Mouse (Mus musculus): ENCODE measurements around the gene Npcd.
A peak's percentile ranks its signal among the peaks of the same experiment; 100 is the strongest.

Npcd gene

GRCm38 (mm10) chr15:79834130-79834880 lies at the start of gene Npcd, which contains the start of gene Cbx6:
Gene Npcd, minus strand, starts transcription at chr15:79834237.
Gene Cbx6, minus strand, starts transcription at chr15:79834688.
- DNase-seq (ENCODE audit: low spot score), result peak; percentile 97

- DNase-seq (ENCODE audit: low spot score), result peak; percentile 95
These were observed 49.4 kb upstream of the Npcd start for GRCm38 (mm10) chr15:79883352-79883822.

- no peak for DNase-seq (ENCODE audit: low spot score)
These were observed 48.7 kb upstream of the Npcd start for GRCm38 (mm10) chr15:79882623-79883267.

GRCm38 (mm10) chr15:79880477-79880876 lies 46.4 kb upstream of the Npcd start:
- DNase-seq (ENCODE audit: low spot score), result no peak

GRCm38 (mm10) chr15:79879319-79879718 lies 45.3 kb upstream of the Npcd start:
- DNase-seq (ENCODE audit: low spot score), result peak; percentile 94

- peak; percentile 53 for DNase-seq (ENCODE audit: low spot score)
These were observed 44.7 kb upstream of the Npcd start for GRCm38 (mm10) chr15:79878725-79879136.

GRCm38 (mm10) chr15:79875261-79875995 lies 41.4 kb upstream of the Npcd start:
- peak; percentile 54 for DNase-seq (ENCODE audit: low spot score)

GRCm38 (mm10) chr15:79873995-79874394 lies 40.0 kb upstream of the Npcd start:
- DNase-seq (ENCODE audit: low spot score), result no peak

GRCm38 (mm10) chr15:79873545-79873944 lies 39.5 kb upstream of the Npcd start:
- DNase-seq (ENCODE audit: low spot score), result no peak

- DNase-seq (ENCODE audit: low spot score), result no peak
These were observed 33.4 kb upstream of the Npcd start for GRCm38 (mm10) chr15:79867260-79868002.

- DNase-seq (ENCODE audit: low spot score), result no peak
These were observed 25.8 kb upstream of the Npcd start for GRCm38 (mm10) chr15:79859821-79860220.

- DNase-seq (ENCODE audit: low spot score), result no peak
These were observed 24.9 kb upstream of the Npcd start for GRCm38 (mm10) chr15:79858979-79859378.

GRCm38 (mm10) chr15:79850143-79850542 lies 16.1 kb upstream of the Npcd start:
- no peak for DNase-seq (ENCODE audit: low spot score)

- DNase-seq (ENCODE audit: low spot score), result peak; percentile 75
These were observed 13.1 kb upstream of the Npcd start for GRCm38 (mm10) chr15:79847100-79847499.

GRCm38 (mm10) chr15:79845986-79846385 lies 11.9 kb upstream of the Npcd start:
- DNase-seq (ENCODE audit: low spot score), result peak; percentile 40

GRCm38 (mm10) chr15:79842985-79843384 lies 8.9 kb upstream of the Npcd start:
- DNase-seq (ENCODE audit: low spot score), result no peak

- DNase-seq (ENCODE audit: low spot score), result no peak
These were observed 6.2 kb upstream of the Npcd start for GRCm38 (mm10) chr15:79840281-79840680.

- no peak for DNase-seq (ENCODE audit: low spot score)
These were observed 834 bp upstream of the Npcd start for GRCm38 (mm10) chr15:79834881-79835260.

GRCm38 (mm10) chr15:79833251-79834050 lies 586 bp downstream of the Npcd start:
- DNase-seq (ENCODE audit: low spot score), result peak; percentile 53

- DNase-seq (ENCODE audit: low spot score), result peak; percentile 84
These were observed 1.8 kb downstream of the Npcd start for GRCm38 (mm10) chr15:79832064-79832900.
